Mouse (Mus musculus): Measurements from ENCODE around the gene Nthl1.
A peak's percentile ranks its signal among the peaks of the same experiment; 100 is the strongest.

The Nthl1 gene

GRCm38 (mm10) chr17:24630072-24630471, 2.4 kb upstream of the Nthl1 start:
- DNase-seq, result no peak

GRCm38 (mm10) chr17:24632813-24633449, 451 bp downstream of the Nthl1 start:
- DNase-seq, result no peak

DNA sequence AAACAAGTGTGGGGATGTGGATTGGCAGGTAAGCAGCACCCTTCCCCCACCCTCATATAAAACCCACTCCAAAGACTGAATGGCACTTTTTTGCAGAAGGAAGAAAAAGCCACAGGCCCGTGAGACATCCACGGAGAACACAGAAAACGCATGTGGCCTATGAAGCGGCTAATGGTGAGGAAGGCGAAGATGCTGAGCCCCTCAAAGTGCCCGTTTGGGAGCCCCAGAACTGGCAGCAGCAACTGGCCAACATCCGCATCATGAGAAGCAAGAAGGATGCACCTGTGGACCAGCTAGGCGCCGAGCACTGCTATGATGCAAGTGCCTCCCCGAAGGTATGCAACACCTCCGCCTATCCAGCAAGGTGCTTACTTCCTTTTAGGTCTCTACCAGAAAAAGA, 1.4 kb downstream of the Nthl1 start:
- no peak for DNase-seq

DNA sequence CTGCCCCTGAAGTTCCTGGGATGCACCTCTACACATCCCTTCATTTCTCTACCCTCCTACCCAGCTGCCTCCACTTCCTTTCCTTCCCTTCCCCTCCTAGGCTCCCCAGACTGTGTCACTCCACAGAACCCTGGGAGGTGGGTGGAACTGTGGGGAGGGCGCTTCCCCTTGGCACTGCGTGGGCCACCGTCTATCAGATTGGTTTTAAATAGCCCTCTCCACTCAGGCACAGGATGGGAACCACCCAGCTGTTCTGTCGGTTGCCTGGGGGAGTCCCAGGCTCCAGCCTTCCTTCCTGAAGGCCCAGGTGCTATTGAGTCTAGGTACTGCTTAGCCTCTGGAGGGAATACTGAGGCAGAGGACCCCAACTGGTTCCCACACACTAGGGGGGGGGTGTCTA, 2.5 kb downstream of the Nthl1 start:
- no peak for DNase-seq

DNA sequence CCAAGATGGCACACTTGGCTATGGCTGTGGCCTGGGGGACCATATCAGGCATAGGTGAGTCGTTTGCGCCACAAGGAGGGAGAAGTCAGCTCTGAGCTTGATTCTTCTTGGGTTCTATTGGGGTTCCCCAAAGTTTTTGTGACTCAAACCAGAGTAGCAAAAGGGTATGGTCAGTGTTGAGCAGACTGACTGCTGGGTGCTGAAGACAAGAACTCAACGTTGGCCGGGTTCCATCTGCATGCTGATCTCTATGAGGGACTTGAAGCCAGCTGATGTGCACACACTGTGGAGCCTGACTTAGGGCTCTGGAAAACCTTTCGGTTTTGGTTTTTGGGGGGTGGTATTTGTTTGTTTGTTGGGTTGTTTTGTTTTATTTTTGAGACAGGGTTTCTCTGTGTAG, 3.2 kb downstream of the Nthl1 start:
- DNase-seq, result no peak

DNA sequence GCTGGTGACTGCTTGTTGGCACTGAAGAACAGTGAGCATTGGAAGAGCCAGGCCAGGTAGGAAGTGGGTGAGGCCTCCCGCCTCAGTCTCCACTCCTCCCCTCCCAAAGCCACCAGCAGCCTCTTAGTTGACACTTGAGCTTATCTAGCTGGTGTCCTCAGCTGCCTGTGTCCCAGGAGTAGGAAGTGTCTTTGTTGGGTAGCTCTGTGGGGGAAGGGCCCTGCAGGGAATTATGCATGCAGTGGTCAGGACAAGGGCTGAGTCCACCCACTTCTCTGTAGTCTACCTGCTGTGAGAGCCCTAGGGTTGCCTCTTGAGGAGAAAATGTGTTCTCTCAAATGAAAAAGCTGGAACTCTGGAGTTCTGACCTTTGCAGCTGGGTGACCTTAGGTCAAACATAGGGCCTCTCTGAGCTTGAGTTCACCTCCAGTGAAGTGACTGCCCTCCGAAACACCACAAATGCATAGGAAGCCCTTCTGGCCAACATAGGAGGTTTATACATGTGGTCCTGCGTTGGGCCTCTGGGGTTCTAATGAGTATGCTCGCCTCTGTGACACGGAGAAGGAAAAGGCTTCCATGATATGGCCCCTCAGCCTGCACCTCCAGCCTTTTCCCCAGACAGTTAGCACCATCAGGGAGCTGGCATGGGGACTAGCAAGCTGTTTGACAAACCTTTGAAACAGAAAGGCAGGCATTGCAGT, 4.5 kb downstream of the Nthl1 start:
- DNase-seq, result no peak

DNA sequence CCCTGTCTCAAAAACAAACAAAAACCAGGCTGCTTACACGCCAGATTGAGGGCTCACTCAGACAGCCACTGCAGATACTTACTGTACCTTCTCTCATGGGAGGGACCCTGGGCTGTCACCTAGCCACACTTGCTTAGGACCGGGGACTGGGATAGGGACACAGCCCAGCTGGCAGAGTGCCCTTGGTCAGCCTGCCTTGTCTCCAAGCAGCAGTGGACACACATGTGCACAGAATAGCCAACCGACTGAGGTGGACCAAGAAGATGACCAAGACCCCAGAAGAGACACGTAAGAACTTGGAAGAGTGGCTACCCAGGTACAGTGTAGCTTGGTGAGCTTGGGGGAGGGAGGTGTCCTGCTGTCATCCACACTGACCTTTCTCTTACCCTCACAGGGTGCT, 5.7 kb downstream of the Nthl1 start:
- DNase-seq, result no peak

DNA sequence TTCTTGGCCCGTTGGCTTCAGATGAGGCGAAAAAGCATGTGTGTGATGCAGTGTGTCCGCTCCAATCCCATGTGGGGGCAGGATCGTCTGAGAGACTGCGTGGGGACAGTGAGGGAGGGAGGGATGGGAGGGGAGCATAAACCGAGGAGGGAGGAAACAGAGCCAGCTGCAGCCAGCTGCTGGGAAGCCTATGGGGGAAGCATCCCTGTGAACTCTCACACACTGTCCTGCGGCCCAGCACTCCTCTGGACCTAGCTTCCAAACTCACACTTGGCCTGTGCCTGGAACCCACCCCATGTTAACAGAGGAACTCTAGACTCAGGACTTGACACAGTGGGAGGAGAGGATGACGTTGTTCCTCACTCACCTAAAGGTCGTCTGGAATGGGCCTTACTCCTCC, 6.4 kb downstream of the Nthl1 start:
- no peak for DNase-seq

DNA sequence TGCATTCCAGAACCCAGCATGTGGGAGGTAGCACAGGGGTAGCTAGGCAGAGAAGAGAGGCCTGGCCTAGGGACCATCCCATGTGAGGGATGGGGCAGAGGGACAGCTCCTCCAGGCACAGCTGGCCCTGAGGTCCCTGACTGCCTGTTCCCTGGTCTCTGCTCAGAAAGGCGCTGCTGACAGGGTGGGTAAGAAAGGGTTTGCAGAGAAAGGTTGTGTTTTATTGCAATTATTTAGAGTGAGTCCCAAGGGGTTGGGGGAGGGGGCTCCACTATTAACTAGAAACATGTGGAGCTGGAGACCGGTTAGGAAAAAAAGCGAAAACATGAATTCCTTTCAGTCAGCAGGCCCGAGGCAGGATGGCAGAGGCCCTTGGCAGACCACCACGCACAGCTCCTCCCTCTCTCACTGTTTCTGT, 7.1 kb downstream of the Nthl1 start:
- peak; percentile 77 for DNase-seq

DNA sequence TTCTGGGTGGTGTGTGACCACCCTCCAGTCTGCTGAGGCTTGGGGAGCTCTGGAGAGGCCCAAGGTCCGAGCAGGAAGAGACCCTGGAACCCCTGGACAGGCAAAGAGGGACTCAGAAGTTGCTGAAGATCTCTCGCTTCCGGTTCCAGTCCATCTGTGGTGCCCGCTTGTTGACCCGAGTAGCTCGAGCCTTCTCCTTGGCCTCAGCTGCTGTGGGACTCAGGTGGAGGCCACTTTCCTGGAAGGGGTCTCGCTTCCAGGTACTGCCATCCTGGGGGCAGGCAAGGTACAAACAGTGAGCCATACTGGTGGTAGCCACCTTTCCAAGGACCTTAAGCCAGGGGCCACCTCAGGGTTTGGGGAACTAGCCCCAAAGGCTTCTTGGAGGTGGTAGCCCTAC, 7.6 kb downstream of the Nthl1 start:
- no peak for DNase-seq

DNA sequence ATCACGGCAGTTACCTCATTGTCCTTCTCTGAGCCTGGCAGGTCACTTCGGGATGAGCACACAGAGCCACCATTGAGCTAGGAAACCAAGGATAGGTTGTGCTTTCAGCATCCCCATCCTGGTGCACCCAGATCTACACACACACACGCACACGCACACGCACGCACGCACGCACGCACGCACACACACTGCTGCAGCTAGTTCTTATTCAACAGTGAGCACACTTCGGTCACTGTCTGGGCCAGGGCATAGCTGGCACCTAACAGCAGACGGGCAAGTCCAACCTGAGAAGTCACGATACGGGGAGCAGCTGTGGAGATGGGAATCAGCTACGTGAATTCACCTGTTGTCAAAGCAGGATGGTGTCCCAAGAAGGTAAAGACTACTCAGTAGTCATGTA, 8.1 kb downstream of the Nthl1 start:
- no peak for DNase-seq

DNA sequence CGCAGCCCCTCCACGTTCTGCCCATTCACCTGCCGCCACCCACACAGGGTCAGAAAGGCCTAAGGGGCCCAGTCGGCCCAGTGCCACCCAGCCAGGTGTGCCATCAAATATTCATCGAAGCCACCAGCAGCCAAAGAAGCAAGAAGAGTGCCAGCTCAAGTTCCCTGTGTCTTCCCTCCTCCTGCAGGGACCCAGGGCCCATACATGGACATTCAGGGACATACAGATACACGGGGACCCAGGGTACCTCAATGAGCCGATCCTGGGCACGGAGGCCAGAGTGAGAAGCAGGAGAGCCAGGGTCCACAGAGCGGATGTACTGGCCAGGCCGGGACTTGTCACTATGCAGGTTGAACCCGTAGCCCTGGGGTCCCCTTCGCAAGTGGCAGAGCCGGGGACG, 9.5 kb downstream of the Nthl1 start:
- DNase-seq, result no peak

DNA sequence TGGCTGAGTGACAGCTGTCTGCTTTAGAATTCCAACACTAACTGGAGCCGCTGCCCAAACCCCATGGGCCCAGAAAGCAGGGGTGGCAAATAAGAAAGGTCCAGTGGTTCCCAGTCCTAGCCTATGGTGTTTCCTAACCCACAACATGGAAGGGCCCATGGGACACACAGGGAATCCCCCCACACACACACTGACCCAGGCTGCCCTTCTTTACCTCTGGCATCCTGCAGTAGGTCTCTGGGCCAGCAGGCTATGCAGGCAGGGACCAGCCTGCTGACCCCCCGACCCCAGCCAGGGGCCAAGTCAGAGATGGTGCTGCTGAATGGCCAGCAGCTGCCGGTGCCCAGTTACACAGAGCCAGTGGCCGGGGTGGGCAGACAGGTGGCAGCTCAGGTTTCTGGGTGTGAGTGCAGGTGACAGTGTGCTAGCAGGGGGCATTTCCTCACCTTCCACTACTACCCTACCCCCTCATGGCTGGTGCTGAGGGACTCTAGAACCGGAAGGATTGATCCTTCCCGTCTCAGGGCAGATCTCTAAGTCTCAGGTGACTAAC, 10.4 kb downstream of the Nthl1 start:
- DNase-seq, result no peak

DNA sequence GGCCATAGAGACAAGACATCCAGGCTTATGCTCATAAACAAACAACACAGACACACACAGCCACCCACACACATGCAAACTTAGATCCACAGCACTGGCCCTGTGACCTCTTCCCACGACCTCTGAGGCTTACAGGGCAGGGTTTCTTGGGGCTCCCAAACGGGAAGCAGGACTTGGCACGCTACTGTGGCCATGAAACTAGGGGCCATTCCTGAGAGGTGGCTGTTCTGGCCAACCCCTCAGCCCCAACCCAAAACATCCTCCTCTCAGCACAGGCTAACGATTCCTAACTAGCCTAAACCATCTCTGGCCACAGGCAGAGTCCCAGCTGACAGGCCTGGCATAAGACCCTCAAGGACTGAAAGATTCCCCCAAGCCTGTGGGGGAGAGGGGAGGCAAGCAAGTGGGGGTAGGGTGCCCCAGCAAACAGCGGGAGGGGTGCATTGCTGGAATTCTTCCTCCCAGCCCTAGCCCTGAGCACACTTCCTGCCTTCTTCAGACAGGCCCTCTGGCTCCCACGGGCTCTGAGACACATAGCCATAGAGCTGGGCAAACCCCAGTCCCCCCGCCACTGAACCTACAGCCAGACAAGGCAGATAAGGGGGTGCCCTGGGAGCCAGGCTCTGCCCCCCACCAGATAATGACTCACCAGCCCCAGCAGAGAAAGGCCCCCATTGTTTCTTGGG, 11.7 kb downstream of the Nthl1 start:
- peak; percentile 40 for DNase-seq

DNA sequence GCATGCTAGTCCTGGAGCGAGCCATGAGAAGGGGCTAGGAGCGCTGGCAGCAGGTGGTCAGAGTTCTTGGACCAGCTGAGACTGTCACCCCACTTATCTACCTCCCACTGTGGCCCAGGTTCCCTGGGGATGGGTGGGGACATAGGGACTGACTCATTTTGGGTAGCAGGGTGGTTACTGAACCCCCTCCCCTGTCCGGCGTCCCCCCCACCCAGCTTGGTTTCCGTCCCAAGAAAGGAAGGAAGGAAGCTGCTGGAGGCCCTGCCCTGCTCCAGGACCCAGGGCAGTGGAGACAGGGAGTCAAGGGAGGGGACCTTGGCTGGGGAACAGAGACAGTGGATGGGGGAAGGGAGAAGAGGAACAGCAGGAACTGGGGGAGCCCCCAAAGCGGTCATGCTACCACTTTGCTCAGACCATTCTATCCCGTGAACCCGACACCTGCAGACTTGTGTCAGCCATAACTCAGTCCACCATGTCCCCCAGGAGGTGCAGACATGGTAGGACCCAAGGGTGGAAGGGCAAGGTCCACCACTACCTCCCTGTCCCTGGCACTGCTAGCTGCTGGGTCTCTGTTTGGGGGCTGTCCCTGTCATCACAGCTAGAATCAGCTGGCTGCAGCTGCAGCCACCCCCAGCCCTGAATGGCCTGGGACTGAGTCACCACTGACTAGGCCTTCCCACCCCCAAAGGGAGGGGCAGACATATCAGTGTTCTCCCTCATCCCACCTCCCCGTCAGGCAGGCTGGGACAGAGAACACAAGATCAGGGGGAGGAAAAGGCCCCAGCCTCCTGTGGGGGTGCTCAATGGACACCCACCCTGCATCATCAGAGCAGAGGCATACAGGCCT, 12.6 kb downstream of the Nthl1 start:
- DNase-seq, result no peak

DNA sequence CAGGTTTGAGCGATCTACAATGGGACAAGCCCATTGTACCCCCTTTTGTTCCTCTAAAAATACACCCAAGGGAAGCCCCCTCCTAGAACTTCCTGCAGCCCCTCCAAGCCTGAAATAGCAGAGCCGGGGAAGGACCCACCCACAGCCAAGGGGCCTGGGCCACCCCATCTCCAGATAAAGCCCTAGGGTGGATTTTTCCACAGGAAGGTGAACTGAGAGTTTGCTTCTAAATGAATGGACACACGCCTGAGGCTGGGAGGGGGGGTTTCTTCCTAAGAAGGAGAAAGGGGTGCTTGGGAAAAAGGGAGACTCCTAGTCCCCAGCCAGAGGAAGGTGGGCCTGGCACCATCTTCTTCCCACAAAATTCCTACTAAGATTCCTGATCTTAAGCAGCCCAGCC, 13.4 kb downstream of the Nthl1 start:
- no peak for DNase-seq

- no peak for DNase-seq
Measured at GRCm38 (mm10) chr17:24646381-24646780, 13.9 kb downstream of the Nthl1 start.

DNA sequence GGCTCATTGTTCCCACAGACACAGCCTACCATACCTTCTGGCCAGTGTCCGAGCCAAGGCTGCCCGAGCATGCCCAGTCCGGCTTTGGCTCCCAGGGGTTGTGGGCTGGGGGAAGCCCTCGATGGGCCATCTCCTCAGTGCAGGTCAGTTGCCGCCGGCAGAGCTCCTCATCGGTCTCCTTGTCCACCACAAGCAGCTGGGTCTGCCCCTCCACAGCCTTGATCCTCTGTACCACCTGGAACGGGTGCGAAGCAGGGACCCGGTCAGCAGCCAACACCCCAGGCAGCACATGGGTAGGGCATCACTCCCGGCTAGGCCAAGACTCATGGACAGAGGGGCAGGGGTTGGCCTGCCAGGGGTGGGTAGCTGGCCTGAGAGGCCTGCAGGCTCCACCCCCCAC, 15.0 kb downstream of the Nthl1 start:
- DNase-seq, result no peak

- no peak for DNase-seq
Measured at GRCm38 (mm10) chr17:24648731-24649377, 16.4 kb downstream of the Nthl1 start.

DNA sequence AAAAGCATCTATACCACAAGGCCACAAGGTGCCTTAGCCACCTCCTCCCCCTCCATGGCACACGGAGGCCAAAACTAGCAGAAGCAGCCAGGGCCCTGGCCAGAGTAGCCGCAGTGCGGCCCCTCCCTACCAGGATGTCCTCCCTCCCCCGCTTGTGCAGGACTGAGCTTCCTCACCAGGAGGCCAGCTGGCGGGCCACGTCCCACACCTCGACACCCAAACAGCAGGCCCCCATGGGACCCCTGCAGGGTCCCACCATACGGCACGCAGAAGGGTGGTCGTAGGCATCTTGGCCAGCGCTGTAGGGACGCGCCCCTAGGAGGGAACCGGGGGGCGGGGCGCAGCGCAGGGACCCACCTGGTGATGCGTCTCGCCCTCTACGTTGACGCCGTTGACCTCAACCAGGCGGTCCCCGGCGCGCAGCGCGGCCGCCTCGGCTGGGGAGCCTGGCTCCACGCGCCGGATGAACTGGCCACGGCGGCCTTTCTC, 17.1 kb downstream of the Nthl1 start:
- DNase-seq, result peak; percentile 62

DNA sequence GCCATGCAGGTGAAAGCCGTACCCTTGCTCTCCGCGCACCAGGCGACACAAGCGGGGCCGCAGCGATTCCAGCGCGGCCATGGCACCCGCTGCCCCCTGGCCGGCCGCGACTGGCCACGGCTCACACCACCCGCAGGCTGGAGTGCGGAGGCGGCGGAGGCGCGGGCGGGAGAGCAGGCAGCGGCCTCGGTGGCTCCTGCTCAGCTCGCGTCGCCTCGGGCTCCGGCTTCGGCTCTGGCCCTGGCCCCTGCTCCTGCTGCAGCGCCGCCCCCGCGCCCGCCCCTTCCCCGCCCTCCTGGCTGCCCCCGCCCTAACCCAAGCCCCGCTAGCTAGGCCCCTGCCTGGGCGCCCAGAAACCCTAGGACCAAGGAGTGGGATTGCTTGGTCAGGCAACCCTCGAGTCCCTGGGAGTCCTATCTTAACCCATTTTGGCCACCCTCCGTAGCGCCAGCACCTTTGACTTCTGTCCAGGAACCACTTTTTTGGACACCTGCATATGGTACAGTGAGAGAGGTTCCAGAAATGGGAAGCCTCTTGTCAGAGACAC, 17.7 kb downstream of the Nthl1 start, which contains the start of gene Slc9a3r2:
Gene Slc9a3r2 (minus strand): TSS at position 258 of the 547 bp plus-strand sequence.
- peak; percentile 83 for DNase-seq

DNA sequence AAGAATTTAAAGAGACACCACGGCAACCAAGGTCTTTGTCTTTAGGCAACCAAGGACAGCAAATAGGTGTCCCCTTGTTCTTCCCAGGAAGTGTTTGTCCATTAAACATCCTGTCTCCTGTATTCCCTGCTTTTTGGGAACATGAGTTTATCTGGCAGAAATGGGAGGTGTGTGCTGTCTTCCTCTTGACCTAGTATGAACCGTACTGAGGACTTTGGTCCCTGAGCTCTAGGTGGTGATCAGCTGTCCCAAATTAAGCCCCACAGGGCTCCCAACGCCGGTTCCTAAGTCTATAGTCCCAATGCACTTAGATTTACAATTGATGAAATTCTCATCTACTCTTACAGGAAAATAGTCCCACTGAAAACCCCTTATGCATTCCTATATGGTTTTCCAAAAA, 18.3 kb downstream of the Nthl1 start:
- no peak for DNase-seq

Data from embryo, embryonic 11 days (tissue).